Mouse (Mus musculus) limb, embryonic 14.5 days (tissue): ENCODE measurements at regions not wholly inside any gene's neighbourhood (a gene's known extent, or its start where the extent isn't known, plus 50 kb on each side); places are given as distances from the start of the nearest gene placed in this dataset.
A peak's percentile ranks its signal among the peaks of the same experiment; 100 is the strongest.

ENCODE experiments used
- ATAC-seq: fragments of 200-750 bp; cut with Nextera tagmentation; 2 replicates; pipeline ENCODE4 v1.8.0; 2017; ENCODE audit warnings: low read depth, moderate number of reproducible peaks, moderate TSS enrichment; ENCODE audit not compliant: low FRiP score
- DNase-seq: peaks from one replicate; pipeline ENCODE4 v3.0.0-alpha.2; 2015; ENCODE audit warnings: low spot score
- H3K27ac ChIP-seq: fragments of 300-500 bp; sonication (generic); replicated peaks from 2 replicates; pipeline ENCODE4 v1.5.1; 2014; ENCODE audit warnings: low read depth, mild to moderate bottlenecking, low read length, moderate library complexity, mixed read lengths
- H3K27me3 ChIP-seq: fragments of 300-500 bp; sonication (generic); 2 replicates; pipeline ENCODE4 v1.6.1; 2014; ENCODE audit warnings: low read length, mixed read lengths; ENCODE audit not compliant: control insufficient read depth, insufficient read depth
- H3K36me3 ChIP-seq: fragments of 300-500 bp; sonication (generic); 2 replicates; pipeline ENCODE4 v1.6.1; 2014; ENCODE audit warnings: mild to moderate bottlenecking, low read length, moderate library complexity, mixed read lengths; ENCODE audit not compliant: control insufficient read depth, insufficient read depth
- H3K4me1 ChIP-seq: fragments of 300-500 bp; sonication (generic); 2 replicates; pipeline ENCODE4 v1.6.1; 2014; ENCODE audit warnings: antibody characterized with exemption, low read length, mixed read lengths; ENCODE audit not compliant: control insufficient read depth, insufficient read depth
- H3K4me2 ChIP-seq: fragments of 300-500 bp; sonication (generic); replicated peaks from 2 replicates; pipeline ENCODE4 v1.6.1; 2014; ENCODE audit warnings: low read depth, mild to moderate bottlenecking, low read length, moderate library complexity; ENCODE audit not compliant: severe bottlenecking
- H3K4me3 ChIP-seq: fragments of 300-500 bp; sonication (generic); replicated peaks from 2 replicates; pipeline ENCODE4 v1.5.1; 2014; ENCODE audit warnings: low read length
- H3K9ac ChIP-seq: fragments of 300-500 bp; sonication (generic); 2 replicates; pipeline ENCODE4 v1.6.1; 2014; ENCODE audit warnings: mild to moderate bottlenecking, low read depth, low read length, moderate library complexity; ENCODE audit not compliant: severe bottlenecking
- H3K9me3 ChIP-seq: fragments of 300-500 bp; sonication (generic); 2 replicates; pipeline ENCODE4 v1.6.1; 2016; ENCODE audit warnings: low read length; ENCODE audit not compliant: control insufficient read depth
- POLR2A ChIP-seq: fragments of 200-500 bp; IDR thresholded peaks from 2 replicates; pipeline ENCODE4 v1.8.0; 2012; ENCODE audit warnings: inconsistent platforms, mild to moderate bottlenecking, moderate library complexity, borderline replicate concordance; ENCODE audit not compliant: insufficient read depth, insufficient read length; ENCODE audit errors: extremely low read depth
- WGBS: fragments of 180-500 bp; shearing (Covaris S2); extraction: QIAGEN DNeasy Blood & Tissue Kit; methylation state at CpG from one replicate; pipeline ENCODE4 v1.1.7; 2014; 5-methylcytosine and 5-hydroxymethylcytosine counted together

DNA sequence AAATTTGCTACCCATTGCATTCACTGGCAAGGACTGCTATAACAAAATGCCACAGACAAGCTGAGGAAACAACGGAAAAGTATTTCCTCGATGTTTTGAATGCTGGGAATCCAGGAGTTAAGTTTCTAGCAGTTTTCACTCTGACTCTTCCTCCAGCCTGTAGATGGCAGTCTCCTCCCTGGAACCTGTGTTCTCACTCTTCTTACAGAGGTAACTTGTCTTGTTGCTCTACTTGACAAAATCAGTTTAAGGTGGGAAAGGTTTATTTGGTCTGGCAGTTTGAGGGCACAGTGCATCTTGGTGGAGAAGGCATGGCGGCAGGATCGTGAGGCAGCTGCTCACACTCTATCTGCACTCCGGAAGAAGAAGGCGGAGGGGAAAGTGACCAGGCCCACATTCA is 181.3 kb upstream of the Nckap5 start:
- no peak overlapping the region for H3K4me3 ChIP-seq
- no peaks in the 10 kb centered on the region for H3K9me3 ChIP-seq
- H3K27me3 ChIP-seq = no peaks in the 10 kb centered on the region
- no peak for TF ChIP-seq POLR2A
- no peak overlapping the region for H3K4me2 ChIP-seq
- H3K9ac ChIP-seq = no peak overlapping the region
- no peak for ATAC-seq
- peaks cover 12% of the 10 kb centered on the region for H3K4me1 ChIP-seq
- 66% methylated on average over 6 of the region's 6 CpGs for WGBS
- DNase-seq = no peak
- H3K36me3 ChIP-seq = no peaks in the 10 kb centered on the region
- no peak overlapping the region for H3K27ac ChIP-seq

DNA sequence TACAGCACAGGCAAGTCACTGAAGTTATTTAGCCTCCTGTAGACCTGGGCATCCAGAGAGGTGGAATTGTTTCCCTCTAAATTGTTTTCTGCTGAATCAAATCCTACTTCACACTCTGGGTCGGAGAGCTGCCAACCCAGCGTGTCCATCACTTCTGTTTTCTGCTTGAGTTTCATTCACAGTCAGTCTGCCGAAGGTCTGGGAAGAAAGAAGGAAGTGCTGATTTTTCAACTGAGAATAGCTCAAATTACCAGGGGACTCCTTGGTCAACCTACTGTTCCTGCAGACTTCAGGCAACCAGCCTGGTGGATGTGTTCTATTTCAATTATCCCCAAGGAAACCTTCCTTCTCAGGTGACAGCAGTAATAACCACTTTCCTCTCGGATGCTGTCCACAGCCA is 179.1 kb upstream of the Nckap5 start:
- no peaks in the 10 kb centered on the region for H3K36me3 ChIP-seq
- no peaks in the 10 kb centered on the region for H3K27me3 ChIP-seq
- no peak for DNase-seq
- no peak overlapping the region for H3K27ac ChIP-seq
- H3K9me3 ChIP-seq = no peaks in the 10 kb centered on the region
- H3K9ac ChIP-seq = no peak overlapping the region
- no peak for TF ChIP-seq POLR2A
- 0 out of 2 replicates have a peak, but pooled peaks cover under 1% of the 10 kb centered on the region for H3K4me1 ChIP-seq
- no peak for ATAC-seq
- 63% methylated on average over 4 of the region's 4 CpGs for WGBS
- H3K4me2 ChIP-seq = no peak overlapping the region
- no peak overlapping the region for H3K4me3 ChIP-seq

DNA sequence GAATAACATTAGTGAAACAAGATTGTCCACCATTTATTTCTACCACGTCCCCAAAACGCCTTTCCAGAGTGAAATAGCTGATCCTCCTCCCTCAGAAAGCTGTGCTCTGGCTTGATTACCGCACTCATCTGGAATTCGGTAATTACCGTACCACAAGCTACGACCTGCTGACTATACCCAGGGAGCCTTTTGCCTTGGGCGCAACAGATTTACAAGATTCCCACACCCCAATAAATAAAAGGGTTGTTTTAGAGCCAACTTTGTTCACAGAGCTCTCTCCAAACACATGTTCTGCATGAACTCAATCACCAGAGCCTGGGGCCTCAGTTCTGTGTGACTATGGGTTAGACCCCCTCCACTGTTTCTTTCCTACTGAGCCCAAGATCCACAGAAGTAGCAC is 171.1 kb upstream of the Nckap5 start:
- ATAC-seq = peak; percentile 90
- Histone ChIP-seq H3K27ac (peak overlapping the region; percentile 65), H3K4me2 (peak overlapping the region; percentile 26; the same call in 1 of the 2 replicates), H3K4me3 (no peak overlapping the region), H3K27me3 (no peaks in the 10 kb centered on the region), H3K9ac (no peak overlapping the region), H3K9me3 (no peaks in the 10 kb centered on the region), H3K36me3 (no peaks in the 10 kb centered on the region), H3K4me1 (peaks cover 25% of the 10 kb centered on the region)
- no peak for TF ChIP-seq POLR2A
- 16% methylated on average over 7 of the region's 7 CpGs for WGBS
- DNase-seq = peak; percentile 91

DNA sequence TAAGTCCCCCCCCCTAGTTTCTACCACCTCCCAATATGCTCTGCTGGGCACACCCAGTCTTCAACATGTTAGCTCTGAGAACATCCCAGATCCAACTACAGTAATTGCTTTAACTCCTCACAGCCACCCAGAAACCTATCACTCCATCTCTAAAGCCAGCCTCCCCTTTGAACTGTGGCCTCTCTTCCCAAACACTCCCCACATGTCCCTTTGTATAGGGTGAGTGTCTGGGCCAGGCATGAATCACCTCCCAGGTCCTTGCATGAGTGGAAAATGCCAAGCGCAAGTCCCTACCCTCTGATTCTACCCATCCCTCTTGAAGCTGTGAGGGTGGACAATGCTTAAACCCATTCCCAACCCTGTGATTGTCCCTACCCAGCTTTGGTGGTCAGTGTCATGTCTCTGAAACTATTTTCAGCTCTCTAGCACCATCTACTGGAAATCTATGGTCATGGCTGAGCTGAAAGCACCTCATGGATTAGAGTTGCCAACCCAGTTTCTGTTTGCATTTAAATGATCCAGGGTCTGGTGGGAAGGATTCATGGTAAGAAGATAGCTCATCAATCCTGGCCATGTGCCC is 162.6 kb upstream of the Nckap5 start:
- no peaks in the 10 kb centered on the region for H3K9me3 ChIP-seq
- no peak for TF ChIP-seq POLR2A
- H3K4me3 ChIP-seq = no peak overlapping the region
- H3K4me1 ChIP-seq = peaks cover 10% of the 10 kb centered on the region
- H3K27me3 ChIP-seq = no peaks in the 10 kb centered on the region
- WGBS = 66% methylated on average over 1 of the region's 1 CpGs
- ATAC-seq = no peak; the same call in 1 of the 2 replicates
- DNase-seq = peak; percentile 77
- H3K4me2 ChIP-seq = no peak overlapping the region
- H3K36me3 ChIP-seq = no peaks in the 10 kb centered on the region
- H3K27ac ChIP-seq = no peak overlapping the region
- H3K9ac ChIP-seq = no peak overlapping the region

DNA sequence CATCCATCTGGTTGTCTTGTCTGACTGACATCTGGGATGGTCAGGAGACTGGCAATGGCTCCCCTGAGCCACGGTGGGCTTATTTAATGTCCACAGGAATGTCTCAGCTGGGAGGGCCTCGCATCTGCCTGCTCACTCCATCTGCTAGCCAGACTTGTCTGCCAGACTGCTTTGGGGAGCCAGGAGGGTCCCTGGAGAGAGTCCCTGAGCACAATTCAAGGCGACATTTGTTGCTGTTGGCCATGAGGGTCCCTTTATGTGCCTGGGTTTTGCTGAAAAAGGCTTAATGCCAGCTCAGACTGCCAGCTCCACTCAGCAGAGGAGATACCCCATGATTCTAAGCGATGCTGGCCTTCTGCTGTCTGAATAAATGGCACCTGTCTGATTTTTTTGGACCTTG is 161.8 kb upstream of the Nckap5 start:
- H3K4me2 ChIP-seq = no peak overlapping the region
- ATAC-seq = no peak
- no peaks in the 10 kb centered on the region for H3K27me3 ChIP-seq
- H3K9ac ChIP-seq = no peak overlapping the region
- no peak overlapping the region for H3K27ac ChIP-seq
- no peaks in the 10 kb centered on the region for H3K36me3 ChIP-seq
- H3K9me3 ChIP-seq = no peaks in the 10 kb centered on the region
- H3K4me1 ChIP-seq = peaks cover 10% of the 10 kb centered on the region
- WGBS = 54% methylated on average over 4 of the region's 4 CpGs
- TF ChIP-seq POLR2A = no peak
- DNase-seq = no peak
- H3K4me3 ChIP-seq = no peak overlapping the region
